Mouse (Mus musculus) kidney, postnatal 14 days (tissue): ENCODE measurements around the gene Myo16.

Source experiments
- DNase-seq: peaks from one replicate; pipeline ENCODE4 v3.0.0; 2022; ENCODE audit warnings: mixed read lengths

Gene Myo16

GRCm38 (mm10) chr8:10415885-10416284 is 262.2 kb downstream of the Myo16 start:
- no peak for DNase-seq

GRCm38 (mm10) chr8:10416806-10417205 is 263.1 kb downstream of the Myo16 start:
- DNase-seq, result no peak

DNA sequence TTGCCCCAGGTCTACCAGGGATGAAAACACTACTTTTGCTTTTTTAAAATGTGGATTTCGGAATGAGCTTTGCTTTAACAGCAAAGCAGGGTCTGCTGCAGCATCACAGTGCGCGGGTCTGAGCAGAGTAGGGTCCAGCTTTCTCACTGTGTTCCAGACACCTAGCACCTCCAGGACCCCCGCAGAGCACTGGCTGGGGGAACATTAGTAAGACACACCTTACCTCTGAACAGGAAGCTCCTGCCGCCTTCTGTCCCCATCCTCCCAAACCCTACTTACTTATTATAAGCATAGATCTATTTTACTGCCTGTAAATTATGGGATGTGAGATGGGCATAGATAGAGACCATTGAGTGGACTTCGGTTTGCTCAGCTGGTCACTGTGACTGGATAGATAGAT is 263.6 kb downstream of the Myo16 start:
- no peak for DNase-seq

DNA sequence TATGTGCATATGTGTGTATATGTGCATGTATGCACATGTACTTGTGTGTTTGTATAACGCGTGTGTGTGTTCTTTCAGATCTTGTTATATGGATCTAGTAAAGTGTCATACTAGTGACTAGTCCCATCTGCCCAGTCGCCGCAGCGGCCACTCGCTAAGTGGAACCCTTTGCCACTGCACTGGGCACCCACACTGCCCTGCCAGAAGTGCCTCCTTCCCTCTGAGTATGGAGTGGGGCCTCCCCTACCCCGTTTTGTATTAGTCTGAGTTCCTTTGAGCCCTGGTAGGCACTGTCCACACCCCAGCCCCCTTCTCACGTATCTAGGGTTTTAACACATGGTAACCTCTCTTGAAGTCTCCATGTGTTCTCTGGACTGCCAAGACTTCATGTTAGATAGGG is 264.3 kb downstream of the Myo16 start:
- no peak for DNase-seq

DNA sequence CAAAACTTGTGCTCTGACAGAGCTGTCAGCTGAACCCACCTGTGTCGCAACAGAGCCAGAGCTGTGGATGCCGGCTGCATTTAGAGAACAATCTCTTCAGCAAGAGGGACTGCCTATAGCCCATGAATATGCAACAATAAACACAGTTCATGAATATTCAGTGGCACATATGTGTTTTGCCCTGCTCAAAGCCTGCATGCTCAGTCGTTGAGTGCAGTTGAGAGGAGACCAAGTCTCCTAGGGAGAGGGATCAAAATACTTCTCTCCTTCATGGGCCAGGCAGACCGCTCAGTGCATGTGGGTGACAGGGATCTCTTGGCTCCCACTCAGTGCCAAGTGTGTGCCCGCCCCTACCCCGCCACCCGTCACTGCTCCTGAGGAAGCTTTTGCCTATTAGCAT is 265.3 kb downstream of the Myo16 start:
- DNase-seq, result no peak

DNA sequence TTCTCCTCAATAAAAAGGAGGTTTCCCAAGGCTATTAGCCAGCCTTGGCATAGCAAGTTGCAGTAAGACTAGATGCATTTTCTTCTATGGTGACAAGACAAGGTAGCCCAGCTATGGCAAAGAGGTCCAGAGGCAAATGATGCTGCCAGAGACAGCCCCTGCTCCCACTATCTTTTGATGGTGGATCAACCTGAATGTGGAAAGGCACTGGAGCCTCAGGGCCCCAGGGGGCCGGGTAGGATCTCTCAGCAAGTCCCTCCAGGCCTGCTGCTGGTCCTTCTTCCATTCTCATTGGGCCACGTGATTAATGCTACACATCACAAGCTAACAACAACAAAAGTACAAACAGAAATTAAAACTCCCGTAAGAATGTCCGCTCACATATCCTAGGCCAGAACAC is 266.0 kb downstream of the Myo16 start:
- no peak for DNase-seq

DNA sequence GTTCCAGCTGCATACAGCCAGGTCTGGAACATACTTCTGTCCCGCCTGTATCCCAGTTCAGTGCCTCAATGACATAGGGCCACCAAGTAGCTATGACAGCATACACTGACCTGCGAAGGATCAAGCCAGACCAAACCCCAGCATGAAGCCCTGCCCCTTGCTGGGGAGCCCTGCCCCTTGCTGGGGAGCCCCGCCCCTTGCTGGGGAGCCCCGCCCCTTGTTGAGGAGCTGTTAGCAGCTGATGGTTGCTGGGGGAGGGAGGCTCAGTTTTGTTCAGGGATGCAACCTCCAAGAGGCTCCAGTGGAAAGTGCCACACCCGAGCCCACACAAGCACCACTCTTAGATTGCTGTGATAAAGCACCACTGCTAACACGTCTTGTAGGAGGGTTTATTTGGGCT is 266.8 kb downstream of the Myo16 start:
- no peak for DNase-seq

- DNase-seq, result no peak
These were observed 267.9 kb downstream of the Myo16 start for GRCm38 (mm10) chr8:10421516-10422090.

GRCm38 (mm10) chr8:10435492-10435891 is 281.8 kb downstream of the Myo16 start:
- no peak for DNase-seq

- DNase-seq, result peak; percentile 77
These were observed 285.1 kb downstream of the Myo16 start for GRCm38 (mm10) chr8:10438772-10439171.

DNA sequence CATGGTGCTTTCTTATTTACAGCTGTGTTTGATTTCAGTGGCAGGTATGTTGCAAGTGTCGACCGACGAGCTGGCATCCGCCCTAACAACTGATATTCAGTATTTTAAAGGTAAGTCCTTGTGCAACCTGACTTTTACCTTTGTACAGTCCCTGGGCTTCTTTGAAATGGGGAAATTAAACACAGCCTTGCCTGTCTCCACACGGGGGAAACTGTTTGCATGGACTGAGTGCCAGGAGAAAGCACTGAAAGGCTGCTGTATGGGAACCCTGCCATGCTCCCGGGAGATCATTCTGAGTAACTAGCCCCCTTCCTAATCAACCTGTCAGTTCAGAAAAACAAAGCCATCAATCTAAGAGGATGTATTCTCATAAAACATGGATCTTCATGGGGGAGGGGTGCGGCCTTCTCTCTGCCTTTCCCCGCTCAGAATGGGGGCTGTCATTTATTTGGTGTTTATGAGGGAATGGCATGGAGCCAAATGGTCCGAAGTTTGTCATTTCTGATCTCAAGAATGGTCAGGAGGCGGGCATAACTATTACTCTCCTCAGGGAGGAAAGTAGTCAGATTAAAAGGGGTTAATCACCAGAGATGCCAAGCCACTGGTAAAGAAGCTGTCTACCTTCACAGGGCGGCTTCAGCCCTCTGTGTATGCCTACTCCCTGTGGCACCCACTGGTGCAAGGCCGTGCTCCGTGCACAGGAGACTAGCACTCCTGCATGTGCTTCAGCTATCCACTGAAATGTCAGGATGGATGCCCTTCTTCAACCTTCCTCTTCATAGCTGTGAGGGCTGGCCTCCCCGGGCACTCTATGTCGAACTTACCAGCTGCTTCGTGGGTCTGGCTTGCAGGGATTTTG is 286.1 kb downstream of the Myo16 start:
- peak; percentile 7 for DNase-seq

DNA sequence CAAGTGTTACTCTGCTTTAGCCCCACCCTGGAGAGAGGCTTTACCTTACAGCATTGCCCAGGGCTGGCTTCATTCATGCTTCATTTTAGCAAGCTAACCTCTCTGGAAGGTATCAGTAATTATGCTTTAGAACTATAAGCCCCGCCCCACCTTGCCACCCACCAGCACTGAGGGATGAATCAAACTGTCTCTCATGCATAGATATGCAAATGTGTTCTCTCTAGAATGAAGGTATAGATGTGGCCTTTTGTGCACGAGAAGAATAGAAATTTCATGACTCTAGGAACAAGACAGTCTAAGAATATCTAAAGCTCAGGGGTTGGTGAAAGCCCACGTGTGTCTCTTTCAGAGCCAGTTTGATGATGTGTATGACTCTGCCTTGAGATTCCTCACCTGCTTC is 288.9 kb downstream of the Myo16 start:
- no peak for DNase-seq

GRCm38 (mm10) chr8:10445011-10445410 is 291.3 kb downstream of the Myo16 start:
- DNase-seq, result no peak

DNA sequence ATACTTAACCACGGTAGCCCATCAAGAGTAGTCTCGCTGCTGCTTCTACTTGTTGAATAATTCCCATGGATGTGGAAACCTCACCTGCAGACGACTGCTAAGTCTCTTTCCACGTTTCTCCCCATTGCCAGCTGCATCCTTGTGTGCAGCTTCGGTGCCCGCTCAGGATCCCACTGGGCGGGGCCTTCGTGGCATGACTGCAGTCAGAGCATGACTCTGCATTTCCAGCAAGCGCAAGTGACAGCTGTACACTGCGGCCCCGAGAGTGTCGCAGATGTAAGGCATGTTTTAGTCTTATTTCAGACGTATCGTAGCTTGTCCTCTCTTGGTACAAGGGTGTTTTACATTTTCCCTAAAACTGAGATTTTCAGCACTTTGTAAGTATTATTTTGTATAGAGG is 294.8 kb downstream of the Myo16 start:
- DNase-seq, result no peak

- DNase-seq, result no peak
These were observed 299.3 kb downstream of the Myo16 start for GRCm38 (mm10) chr8:10453046-10453445.

DNA sequence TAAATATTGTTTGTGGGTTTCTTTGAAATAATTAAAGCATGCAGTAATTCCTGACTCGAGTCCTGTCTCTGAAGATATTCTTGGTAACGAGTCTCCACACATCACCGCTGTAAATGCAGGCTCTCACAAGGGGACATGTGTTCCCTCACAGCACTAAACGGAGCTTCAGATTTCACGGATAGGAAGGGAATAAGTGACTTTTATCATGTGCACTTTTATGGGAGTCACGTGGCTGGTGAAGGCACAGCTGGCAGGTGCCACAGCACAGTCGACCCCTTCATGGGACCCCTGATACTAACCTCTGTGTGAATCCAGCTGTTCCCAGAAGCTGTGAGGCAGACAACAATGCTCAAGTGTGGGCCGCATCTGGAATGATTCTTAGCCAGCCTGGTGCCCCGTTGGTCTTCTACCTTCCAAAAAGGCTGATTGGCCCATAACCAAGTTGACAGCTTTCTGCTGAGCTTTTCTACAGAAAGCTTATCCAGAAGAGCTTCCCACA is 304.5 kb downstream of the Myo16 start:
- no peak for DNase-seq

DNA sequence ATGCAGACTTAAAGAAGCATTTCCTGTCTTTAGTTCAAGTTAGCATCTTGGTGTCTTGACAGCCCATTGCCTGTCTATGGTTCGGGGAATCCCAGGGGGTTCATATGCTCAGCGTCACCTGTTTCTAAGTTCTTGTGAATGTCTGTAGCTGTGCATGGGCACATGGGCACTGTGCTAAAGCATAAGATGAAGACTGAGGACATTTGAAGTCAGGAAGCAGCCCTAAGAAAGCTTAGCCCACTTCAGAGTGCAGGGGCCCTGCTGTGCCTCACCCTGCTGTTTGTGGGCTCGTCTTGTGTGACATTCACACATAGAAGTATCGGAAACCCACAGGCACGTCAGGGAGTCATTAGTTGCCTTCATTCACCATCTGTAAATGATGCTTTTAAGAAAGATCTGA is 308.6 kb downstream of the Myo16 start:
- no peak for DNase-seq

GRCm38 (mm10) chr8:10468490-10468889 is 314.8 kb downstream of the Myo16 start:
- peak; percentile 40 for DNase-seq

- DNase-seq, result no peak
These were observed 315.9 kb downstream of the Myo16 start for GRCm38 (mm10) chr8:10469658-10470057.

DNA sequence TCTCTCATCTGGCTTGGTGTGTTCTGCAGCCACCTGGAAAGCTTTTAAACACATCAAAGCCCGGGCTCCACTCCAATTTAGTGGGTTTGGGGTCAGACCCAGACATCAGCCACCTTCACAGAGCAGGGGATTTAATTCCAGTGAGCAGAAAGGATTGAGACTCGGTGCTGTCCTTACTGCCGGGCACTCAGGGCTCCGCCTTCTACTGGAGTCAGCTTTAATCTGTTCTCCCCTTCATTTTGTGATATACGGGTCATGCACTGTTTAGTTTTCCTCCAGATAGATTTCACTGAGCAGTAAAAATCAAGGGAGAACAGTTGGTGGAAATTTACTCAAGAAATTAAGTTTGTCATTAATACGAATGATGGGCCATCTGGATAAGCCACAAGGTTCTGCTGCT is 316.6 kb downstream of the Myo16 start:
- DNase-seq, result no peak

- DNase-seq, result no peak
These were observed 318.7 kb downstream of the Myo16 start for GRCm38 (mm10) chr8:10472371-10472770.

DNA sequence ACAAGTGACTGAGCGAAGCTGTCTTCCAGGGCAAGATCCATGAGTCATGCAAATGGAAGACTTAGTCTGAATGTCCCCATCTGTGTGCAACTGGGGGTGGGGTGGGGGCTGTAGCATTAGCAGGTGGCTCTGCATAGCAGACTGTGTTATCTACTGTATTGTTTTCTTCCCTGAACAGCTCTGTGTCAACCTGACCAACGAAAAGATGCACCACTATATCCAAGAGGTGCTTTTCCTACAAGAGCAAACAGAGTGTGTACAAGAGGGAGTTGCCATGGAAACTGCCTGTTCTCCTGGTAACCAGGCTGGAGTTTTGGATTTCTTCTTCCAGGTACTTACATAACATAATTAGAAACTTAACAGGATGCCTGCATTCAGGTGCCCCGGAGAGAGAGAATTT is 320.7 kb downstream of the Myo16 start:
- DNase-seq, result no peak

DNA sequence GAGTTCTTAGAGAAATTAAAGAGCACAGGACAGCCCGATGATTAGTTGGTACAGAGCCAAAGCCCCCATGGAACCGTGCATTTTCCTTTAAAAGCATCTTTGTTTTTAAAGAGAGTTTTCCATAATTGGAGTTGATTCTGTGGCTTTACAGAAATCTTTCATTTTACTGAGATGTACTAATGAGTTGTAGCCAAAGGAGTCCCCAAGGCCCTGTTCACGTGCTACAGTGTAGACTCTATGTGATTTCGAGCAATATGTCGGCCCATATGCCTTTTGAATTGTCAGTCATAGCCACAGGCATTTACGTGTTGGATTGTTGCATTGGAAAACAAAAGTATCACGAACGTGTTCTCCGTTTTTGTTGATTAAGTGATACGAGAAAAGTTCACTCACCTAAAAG is 325.3 kb downstream of the Myo16 start:
- DNase-seq, result no peak

DNA sequence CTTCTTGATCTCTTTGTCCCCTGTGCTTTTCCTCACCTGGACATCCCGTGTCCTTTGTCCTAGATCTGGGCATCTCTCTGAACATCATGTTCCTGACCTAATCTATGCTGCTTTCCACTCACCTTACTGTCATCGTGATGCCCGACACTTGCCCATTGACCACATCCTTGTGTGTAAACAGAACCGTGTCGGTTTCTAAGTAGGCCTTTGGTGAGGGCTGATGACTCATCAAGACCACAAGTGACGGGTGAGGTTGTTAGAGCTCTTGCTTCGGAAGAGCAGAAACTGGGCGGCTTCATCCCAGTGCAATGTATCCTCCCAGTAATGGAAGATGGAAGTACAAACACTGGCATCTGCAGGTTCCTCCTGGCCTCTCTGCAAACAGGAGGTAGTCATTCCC is 327.1 kb downstream of the Myo16 start:
- DNase-seq, result no peak

- no peak for DNase-seq
These were observed 328.4 kb downstream of the Myo16 start for GRCm38 (mm10) chr8:10482064-10482463.
